Mouse (Mus musculus) embryonic facial prominence, embryonic 15.5 days (tissue): ENCODE measurements at regions not wholly inside any gene's neighbourhood (a gene's known extent, or its start where the extent isn't known, plus 50 kb on each side); places are given as distances from the start of the nearest gene placed in this dataset.

Source experiments
- ATAC-seq: fragments of 200-750 bp; cut with Nextera tagmentation; 2 replicates; pipeline ENCODE4 v1.8.0; 2017; ENCODE audit warnings: low read depth, moderate TSS enrichment; ENCODE audit not compliant: insufficient number of reproducible peaks, low FRiP score, low TSS enrichment
- H3K27ac ChIP-seq: fragments of 300-500 bp; sonication (generic); replicated peaks from 2 replicates; pipeline ENCODE4 v1.5.1; 2015; ENCODE audit warnings: mild to moderate bottlenecking, inconsistent platforms
- H3K27me3 ChIP-seq: fragments of 300-500 bp; sonication (generic); 2 replicates; pipeline ENCODE4 v1.6.1; 2015; ENCODE audit warnings: inconsistent platforms
- H3K36me3 ChIP-seq: fragments of 300-500 bp; sonication (generic); 2 replicates; pipeline ENCODE4 v1.6.1; 2015; ENCODE audit warnings: mild to moderate bottlenecking, inconsistent platforms
- H3K4me1 ChIP-seq: fragments of 300-500 bp; sonication (generic); 2 replicates; pipeline ENCODE4 v1.6.1; 2015; ENCODE audit warnings: inconsistent platforms
- H3K4me2 ChIP-seq: fragments of 300-500 bp; sonication (generic); replicated peaks from 2 replicates; pipeline ENCODE4 v1.6.1; 2015; ENCODE audit warnings: mild to moderate bottlenecking, inconsistent platforms
- H3K4me3 ChIP-seq: fragments of 300-500 bp; sonication (generic); replicated peaks from 2 replicates; pipeline ENCODE4 v1.5.1; 2015; ENCODE audit warnings: mild to moderate bottlenecking, inconsistent platforms
- H3K9ac ChIP-seq: fragments of 300-500 bp; sonication (generic); 2 replicates; pipeline ENCODE4 v1.6.1; 2015; ENCODE audit warnings: inconsistent platforms
- H3K9me3 ChIP-seq: fragments of 300-500 bp; sonication (generic); replicated peaks from 2 replicates; pipeline ENCODE4 v1.6.1; 2016; ENCODE audit warnings: inconsistent platforms
- WGBS: fragments of 180-500 bp; shearing (Covaris S2); methylation state at CpG from one replicate; pipeline ENCODE4 v1.1.7; 2015; 5-methylcytosine and 5-hydroxymethylcytosine counted together

- no peak overlapping the region for H3K27ac ChIP-seq
- H3K36me3 ChIP-seq = no peaks in the 10 kb centered on the region
- H3K9ac ChIP-seq = no peak overlapping the region
- 63% methylated on average over 3 of the region's 3 CpGs for WGBS
- no peaks in the 10 kb centered on the region for H3K4me1 ChIP-seq
- no peaks in the 10 kb centered on the region for H3K9me3 ChIP-seq
- no peak for ATAC-seq
- no peak overlapping the region for H3K4me3 ChIP-seq
- no peak overlapping the region for H3K4me2 ChIP-seq
- H3K27me3 ChIP-seq = no peaks in the 10 kb centered on the region
These were observed 56.3 kb upstream of the Agtr2 start for GRCm38 (mm10) chrX:21428081-21428480.

GRCm38 (mm10) chrX:21433501-21433900, 50.8 kb upstream of the Agtr2 start:
- no peaks in the 10 kb centered on the region for H3K36me3 ChIP-seq
- no peak for ATAC-seq

More at GRCm38 (mm10) chrX:21433501-21433900, 50.8 kb upstream of the Agtr2 start:
- no peak overlapping the region for H3K27ac ChIP-seq
- H3K4me2 ChIP-seq = no peak overlapping the region
- no peaks in the 10 kb centered on the region for H3K27me3 ChIP-seq
- no peak overlapping the region for H3K4me3 ChIP-seq
- no peak overlapping the region for H3K9ac ChIP-seq
- H3K4me1 ChIP-seq = no peaks in the 10 kb centered on the region
- no peaks in the 10 kb centered on the region for H3K9me3 ChIP-seq
